Mouse (Mus musculus): ENCODE data around the gene Abhd14a.

DNA sequence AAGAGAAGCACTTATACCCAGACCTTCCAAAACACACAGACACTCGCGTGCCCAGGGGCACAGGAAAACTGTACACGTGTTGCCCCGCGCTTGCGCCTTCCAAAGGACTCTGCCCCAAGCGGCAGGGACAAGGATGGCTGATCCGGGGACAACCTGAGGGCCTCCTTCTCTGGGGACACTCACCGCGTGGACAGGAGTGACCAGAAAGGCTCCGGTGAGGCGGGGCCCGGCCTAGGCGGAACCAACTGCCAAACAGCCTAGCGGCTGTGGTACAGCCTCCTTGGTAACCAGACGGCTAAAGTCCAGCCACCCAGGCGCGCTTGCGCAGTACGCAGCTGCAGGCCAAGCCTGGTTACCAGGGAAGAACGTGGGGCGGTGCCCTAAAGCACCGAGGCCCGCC, at the start of gene Abhd14a, which contains the start of gene Abhd14b:
- TF ChIP-seq CTCF (IDR thresholded peaks at IDR 0.05) (peak; percentile 73), POLR2A (IDR thresholded peaks at IDR 0.05; ENCODE audit: insufficient read depth, low read depth, low read length) (peak; percentile 64; the same call in 1 of the 2 replicates), EP300 (IDR thresholded peaks at IDR 0.05; ENCODE audit: insufficient read depth, low read depth, low read length) (0 out of 2 replicates have a peak, but pooled peaks have one; percentile 29)
